Mouse (Mus musculus) intestine, postnatal 0 days (tissue): ENCODE measurements at regions not wholly inside any gene's neighbourhood (a gene's known extent, or its start where the extent isn't known, plus 50 kb on each side); places are given as distances from the start of the nearest gene placed in this dataset.
A peak's percentile ranks its signal among the peaks of the same experiment; 100 is the strongest.

Source experiments
- ATAC-seq: fragments of 200-750 bp; cut with Nextera tagmentation; 2 replicates; pipeline ENCODE4 v1.8.0; 2017; ENCODE audit warnings: mild to moderate bottlenecking, moderate TSS enrichment, moderate library complexity
- H3K27ac ChIP-seq: fragments of 300-500 bp; sonication (generic); 2 replicates; pipeline ENCODE4 v1.5.1; 2014; ENCODE audit warnings: mild to moderate bottlenecking, low read depth, low read length, moderate library complexity
- H3K27me3 ChIP-seq: fragments of 300-500 bp; sonication (generic); replicated peaks from 2 replicates; pipeline ENCODE4 v1.6.1; 2014; ENCODE audit warnings: low read length, mixed read lengths; ENCODE audit not compliant: control insufficient read depth, insufficient read depth
- H3K36me3 ChIP-seq: fragments of 300-500 bp; sonication (generic); 2 replicates; pipeline ENCODE4 v1.6.1; 2014; ENCODE audit warnings: mild to moderate bottlenecking, moderate library complexity; ENCODE audit not compliant: control insufficient read depth, insufficient read depth
- H3K4me1 ChIP-seq: fragments of 300-500 bp; sonication (generic); replicated peaks from 2 replicates; pipeline ENCODE4 v1.6.1; 2014; ENCODE audit warnings: antibody characterized with exemption, low read length, mixed read lengths; ENCODE audit not compliant: control insufficient read depth, insufficient read depth
- H3K4me2 ChIP-seq: fragments of 300-500 bp; sonication (generic); replicated peaks from 2 replicates; pipeline ENCODE4 v1.6.1; 2014; ENCODE audit warnings: low read depth, mild to moderate bottlenecking, moderate library complexity
- H3K4me3 ChIP-seq: fragments of 300-500 bp; sonication (generic); 2 replicates; pipeline ENCODE4 v1.5.1; 2014; ENCODE audit warnings: low read depth, low read length
- H3K9ac ChIP-seq: fragments of 300-500 bp; sonication (generic); 2 replicates; pipeline ENCODE4 v1.6.1; 2014; ENCODE audit warnings: mild to moderate bottlenecking, low read depth, low read length
- H3K9me3 ChIP-seq: fragments of 300-500 bp; sonication (generic); 2 replicates; pipeline ENCODE4 v1.6.1; 2016; ENCODE audit warnings: mixed run types; ENCODE audit not compliant: control insufficient read depth
- CTCF ChIP-seq: sonication (generic); IDR thresholded peaks from 2 replicates; pipeline ENCODE4 v1.5.1; 2016; ENCODE audit warnings: low read depth, mild to moderate bottlenecking, control low read depth, antibody characterized with exemption, moderate library complexity
- WGBS: fragments of 180-500 bp; shearing (Covaris S2); extraction: QIAGEN DNeasy Blood & Tissue Kit; methylation state at CpG from one replicate; pipeline ENCODE4 v1.1.7; 2014; 5-methylcytosine and 5-hydroxymethylcytosine counted together

GRCm38 (mm10) chr5:112167790-112168189 lies 84.5 kb downstream of the Cryba4 start:
- H3K4me3 ChIP-seq: no peak overlapping the region
- no peaks in the 10 kb centered on the region for H3K9me3 ChIP-seq
- no peaks in the 10 kb centered on the region for H3K27me3 ChIP-seq
- ATAC-seq: no peak
- WGBS: 84% methylated on average over 10 of the region's 10 CpGs
- TF ChIP-seq CTCF: no peak
- no peak overlapping the region for H3K4me2 ChIP-seq
- no peak overlapping the region for H3K27ac ChIP-seq
- no peaks in the 10 kb centered on the region for H3K4me1 ChIP-seq
- H3K9ac ChIP-seq: no peak overlapping the region
- H3K36me3 ChIP-seq: no peaks in the 10 kb centered on the region

GRCm38 (mm10) chr5:112171325-112171724 lies 81.0 kb downstream of the Cryba4 start:
- no peak overlapping the region for H3K9ac ChIP-seq
- no peak for TF ChIP-seq CTCF
- ATAC-seq: no peak
- no peak overlapping the region for H3K4me2 ChIP-seq
- 42% methylated on average over 2 of the region's 2 CpGs for WGBS
- no peaks in the 10 kb centered on the region for H3K36me3 ChIP-seq
- no peaks in the 10 kb centered on the region for H3K27me3 ChIP-seq
- no peak overlapping the region for H3K27ac ChIP-seq
- H3K9me3 ChIP-seq: no peaks in the 10 kb centered on the region
- H3K4me3 ChIP-seq: no peak overlapping the region
- no peaks in the 10 kb centered on the region for H3K4me1 ChIP-seq

GRCm38 (mm10) chr5:112179213-112180057 lies 72.9 kb downstream of the Cryba4 start:
- no peak overlapping the region for H3K27ac ChIP-seq
- no peak overlapping the region for H3K9ac ChIP-seq
- WGBS: 16% methylated on average over 25 of the region's 25 CpGs
- no peaks in the 10 kb centered on the region for H3K9me3 ChIP-seq
- no peak for ATAC-seq
- no peaks in the 10 kb centered on the region for H3K4me1 ChIP-seq
- H3K4me2 ChIP-seq: peak overlapping the region; percentile 47
- peak; percentile 75 for TF ChIP-seq CTCF
- H3K27me3 ChIP-seq: no peaks in the 10 kb centered on the region
- H3K4me3 ChIP-seq: peak overlapping the region; percentile 18
- H3K36me3 ChIP-seq: no peaks in the 10 kb centered on the region

DNA sequence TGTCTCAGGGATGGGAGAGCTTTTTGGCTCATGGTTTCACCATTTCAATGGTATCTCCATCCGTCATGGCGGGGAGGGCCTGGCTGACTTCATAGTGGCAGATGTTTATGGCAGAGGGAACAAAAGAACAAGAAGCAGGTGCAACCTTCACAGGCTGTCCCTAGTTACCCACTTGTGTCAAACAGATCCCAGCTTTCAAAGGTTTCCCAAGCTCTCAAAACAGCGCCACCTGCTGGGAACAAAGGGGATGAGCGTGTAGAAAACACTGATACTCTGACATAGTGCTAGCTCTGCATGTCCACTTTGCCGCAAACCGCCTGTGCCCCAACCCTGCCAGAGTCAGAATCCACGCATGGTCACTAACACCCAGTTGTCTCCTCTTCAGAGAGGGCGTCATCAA lies 69.5 kb downstream of the Cryba4 start:
- WGBS: 47% methylated on average over 8 of the region's 8 CpGs

GRCm38 (mm10) chr5:112195667-112196066 lies 56.7 kb downstream of the Cryba4 start:
- Histone ChIP-seq H3K4me1 (no peaks in the 10 kb centered on the region), H3K27me3 (no peaks in the 10 kb centered on the region), H3K27ac (no peak overlapping the region), H3K4me3 (no peak overlapping the region), H3K36me3 (no peaks in the 10 kb centered on the region), H3K9me3 (no peaks in the 10 kb centered on the region), H3K9ac (no peak overlapping the region), H3K4me2 (no peak overlapping the region)
- no peak for TF ChIP-seq CTCF
- ATAC-seq: no peak
- WGBS: 63% methylated on average over 6 of the region's 6 CpGs

More for the DNA sequence above, 69.5 kb downstream of the Cryba4 start:
- H3K9me3 ChIP-seq: no peaks in the 10 kb centered on the region
- H3K27ac ChIP-seq: no peak overlapping the region
- H3K4me2 ChIP-seq: no peak overlapping the region
- no peaks in the 10 kb centered on the region for H3K36me3 ChIP-seq
- H3K27me3 ChIP-seq: no peaks in the 10 kb centered on the region
- H3K9ac ChIP-seq: no peak overlapping the region
- no peak overlapping the region for H3K4me3 ChIP-seq
- peak; percentile 76 for TF ChIP-seq CTCF
- no peak for ATAC-seq
- no peaks in the 10 kb centered on the region for H3K4me1 ChIP-seq
